ENCODE assay signal across 12 mouse cellular contexts in genomic region chr6:128296750-128297393, GRCm38 (mm10). TPM values are rescaled to one million over a fixed set of nuclear protein-coding genes. Genes with fewer than 3 reads are reported as not detected.
A peak's percentile ranks its signal among the peaks of the same experiment; 100 is the strongest.
DNase-seq lines count a peak whose midpoint lies in the region; ATAC-seq and TF ChIP-seq lines count a peak whose summit lies in the region.
"Had no signal": no experiment of that assay in that cellular context is flagged by ENCODE, and none has a peak within 500 bp of the region (broad histone marks: within the 10 kb centered on the region; RNA-seq: fewer than 3 reads in every experiment).

No protein-coding gene starts in this region.

- TF ChIP-seq CTCF in forebrain, postnatal 0 days (IDR thresholded peaks at IDR 0.05; ENCODE audit: low read depth) = no peak

- no peaks in the 10 kb centered on the region for H3K36me3 ChIP-seq in forebrain, embryonic 10.5 days (replicated peaks)
- H3K36me3 ChIP-seq in forebrain, postnatal 0 days (ENCODE audit: insufficient read depth) = no peaks in the 10 kb centered on the region
- no peaks in the 10 kb centered on the region for H3K36me3 ChIP-seq in kidney, embryonic 14.5 days (ENCODE audit: control insufficient read depth, insufficient read depth, low read length)

- WGBS in forebrain, embryonic 10.5 days = 42% methylated on average over 11 of the region's 11 CpGs
- WGBS in forebrain, postnatal 0 days = 27% methylated on average over 11 of the region's 11 CpGs
- WGBS in kidney, embryonic 14.5 days = 15% methylated on average over 11 of the region's 11 CpGs

- H3K27ac ChIP-seq in forebrain, embryonic 10.5 days = peak overlapping the region; percentile 48; the same call in 1 of the 2 replicates
- no peak overlapping the region for H3K27ac ChIP-seq in forebrain, postnatal 0 days (ENCODE audit: low read depth, low read length)
- H3K27ac ChIP-seq in kidney, embryonic 14.5 days (ENCODE audit: low read depth, low read length) = peak overlapping the region; percentile 9; the same call in 1 of the 2 replicates
- H3K27ac ChIP-seq in brown adipose tissue, adult 24 weeks (replicated peaks; ENCODE audit: low read depth, low read length) = peak overlapping the region; percentile 91
- H3K27ac ChIP-seq: macrophage had no signal

- no peak for ATAC-seq in forebrain, postnatal 0 days
- ATAC-seq in kidney, embryonic 14.5 days (ENCODE audit: low FRiP score, low TSS enrichment) = no peak
- ATAC-seq: inflammation-experienced regulatory T-cells, adult 6 months had no signal

- no peak overlapping the region for H3K9ac ChIP-seq in forebrain, postnatal 0 days
- no peak overlapping the region for H3K9ac ChIP-seq in kidney, embryonic 14.5 days (ENCODE audit: low read depth, low read length)

- no peak overlapping the region for H3K4me3 ChIP-seq in forebrain, embryonic 10.5 days
- H3K4me3 ChIP-seq in forebrain, postnatal 0 days (ENCODE audit: low read depth, low read length) = no peak overlapping the region
- no peak overlapping the region for H3K4me3 ChIP-seq in kidney, embryonic 14.5 days (ENCODE audit: low read length)
- H3K4me3 ChIP-seq in brown adipose tissue, adult 24 weeks (ENCODE audit: insufficient read depth, low read depth, low read length) = peak overlapping the region; percentile 27; the same call in 1 of the 2 replicates

- H3K4me2 ChIP-seq in forebrain, postnatal 0 days (ENCODE audit: low read depth) = no peak overlapping the region
- H3K4me2 ChIP-seq in kidney, embryonic 14.5 days (replicated peaks; ENCODE audit: low read depth, low read length) = no peak overlapping the region

- DNase-seq in forebrain, embryonic 10.5 days (ENCODE audit: extremely low spot score, low spot score) = no peak
- no peak for DNase-seq in forebrain, postnatal 0 days
- no peak for DNase-seq in kidney, adult 11 months
- DNase-seq in gastrocnemius, postnatal 25 days = peak; percentile 46
- no peak for DNase-seq in layer of hippocampus, adult 9-11 months
- no peak for DNase-seq in embryo, embryonic 10 days (ENCODE audit: low spot score)
- DNase-seq: embryo, embryonic 11 days; thymus, adult 18-20 months had no signal

- peaks cover 36% of the 10 kb centered on the region for H3K4me1 ChIP-seq in forebrain, embryonic 10.5 days
- H3K4me1 ChIP-seq in forebrain, postnatal 0 days (ENCODE audit: insufficient read depth) = no peaks in the 10 kb centered on the region
- peaks cover 10% of the 10 kb centered on the region for H3K4me1 ChIP-seq in kidney, embryonic 14.5 days (ENCODE audit: control insufficient read depth, insufficient read depth, low read length)
- H3K4me1 ChIP-seq in brown adipose tissue, adult 24 weeks (ENCODE audit: control insufficient read depth, insufficient read depth, insufficient read length, low read length) = peaks cover 28% of the 10 kb centered on the region

- peaks cover 62% of the 10 kb centered on the region for H3K27me3 ChIP-seq in forebrain, embryonic 10.5 days (ENCODE audit: poor library complexity, severe bottlenecking)
- H3K27me3 ChIP-seq in forebrain, postnatal 0 days (ENCODE audit: insufficient read depth, low read length) = peaks cover 32% of the 10 kb centered on the region
- peaks cover 14% of the 10 kb centered on the region for H3K27me3 ChIP-seq in kidney, embryonic 14.5 days (ENCODE audit: control insufficient read depth, insufficient read depth, low read length)

- 0 out of 2 replicates have a peak, but pooled peaks cover under 1% of the 10 kb centered on the region for H3K9me3 ChIP-seq in forebrain, embryonic 10.5 days
- no peaks in the 10 kb centered on the region for H3K9me3 ChIP-seq in forebrain, postnatal 0 days (ENCODE audit: low read length)
- no peaks in the 10 kb centered on the region for H3K9me3 ChIP-seq in kidney, embryonic 14.5 days (ENCODE audit: control insufficient read depth, low read length)

RNA-seq across cellular contexts. Expression of gene Tead4, which starts 3.8 kb away (rescaled TPM):
- 1.4 and 2.1 TPM in 2 replicates for polyA plus RNA-seq in forebrain, embryonic 10.5 days (2016; fragmentation: Nextera tagmentation; extraction: Ambion mirVana)
- total RNA-seq in forebrain, postnatal 0 days (2014; rRNA removed) = 0.31 and 0.67 TPM in 2 replicates
- 0.20 and 0.63 TPM in 2 replicates for polyA plus RNA-seq in forebrain, postnatal 0 days (2015; fragmentation: Nextera tagmentation; extraction: Ambion mirVana)
- polyA plus RNA-seq in kidney, embryonic 14.5 days (2014; fragmentation: Nextera tagmentation; extraction: Ambion mirVana) = 1.5 and 2.2 TPM in 2 replicates
- 0.32 and 1.1 TPM in 2 replicates for polyA plus RNA-seq in brown adipose tissue, adult 24 weeks (2012; ENCODE audit: insufficient read depth, insufficient read length, missing spikeins)
- total RNA-seq in gastrocnemius, postnatal 25 days (2021) = 1 to 10 TPM; 5.9 to 8.6 TPM
- polyA plus RNA-seq: inflammation-experienced regulatory T-cells, adult 6 months; macrophage had no signal

RNA-seq across cellular contexts. Expression of gene Tulp3, which starts 58.8 kb away (rescaled TPM):
- polyA plus RNA-seq in forebrain, embryonic 10.5 days (2016; fragmentation: Nextera tagmentation; extraction: Ambion mirVana) = 20.0 and 21.6 TPM in 2 replicates
- 12.6 and 13.5 TPM in 2 replicates for total RNA-seq in forebrain, postnatal 0 days (2014; rRNA removed)
- polyA plus RNA-seq in forebrain, postnatal 0 days (2015; fragmentation: Nextera tagmentation; extraction: Ambion mirVana) = 8.1 and 11.0 TPM in 2 replicates
- 22.3 and 28.1 TPM in 2 replicates for polyA plus RNA-seq in kidney, embryonic 14.5 days (2014; fragmentation: Nextera tagmentation; extraction: Ambion mirVana)
- 4.2 and 6.4 TPM in 2 replicates for polyA plus RNA-seq in brown adipose tissue, adult 24 weeks (2012; ENCODE audit: insufficient read depth, insufficient read length, missing spikeins)
- 1 to 10 TPM; 5.7 to 5.9 TPM for total RNA-seq in gastrocnemius, postnatal 25 days (2021)
